Mouse (Mus musculus) left cerebral cortex, adult 18-20 months (tissue): ENCODE results near the gene Olfr522. TPM values are rescaled to one million over a fixed set of nuclear protein-coding genes. Genes with fewer than 3 reads are reported as not detected.
"Not testable (repeated sequence)": the region's sequence is repeated elsewhere in the genome, so short reads cannot be mapped to it uniquely, and the experiment has no call there.

ENCODE experiments used
- DNase-seq, 2 experiments: peaks; one replicate each; pipeline ENCODE4 v3.0.0; 2021 to 2022; ENCODE audit warnings: low spot score in 2 of 2, mixed read lengths in 1 of 2
- total RNA-seq, 2 experiments: library from RNA; stranded (reverse); gene quantifications; 2 replicates each; pipeline ENCODE4 v1.2.3; 2021

Gene Olfr522
- total RNA-seq, 2 experiments from 2014 or later = not detected

DNA sequence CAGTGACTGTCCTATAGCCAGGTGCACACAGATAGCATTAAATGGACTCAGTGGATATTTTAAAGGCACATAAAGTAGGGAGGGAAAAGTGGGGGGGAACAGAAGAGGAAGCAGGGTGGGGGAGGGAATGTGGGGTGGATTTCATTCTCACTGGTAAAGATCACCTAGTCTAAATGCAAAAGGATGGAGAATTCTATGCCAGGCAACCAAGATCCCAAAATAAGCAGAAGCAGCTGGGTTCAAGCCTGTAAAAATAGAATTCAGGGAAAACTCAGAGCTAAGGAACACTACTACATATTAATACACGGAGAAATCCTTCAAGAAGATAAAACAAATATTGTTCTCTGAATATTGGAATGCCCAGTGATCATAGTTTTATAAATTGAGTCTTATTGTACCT lies 3.4 kb upstream of the Olfr522 start:
- no peak for DNase-seq

GRCm38 (mm10) chr7:140160363-140160762 lies 4.2 kb downstream of the Olfr522 start:
- no peak for DNase-seq

GRCm38 (mm10) chr7:140154218-140154927 lies 10.2 kb downstream of the Olfr522 start, which contains the start of gene Sprn:
TSS of gene Sprn (minus strand) at chr7:140154877.
- DNase-seq = peak; percentile 77 to 84

GRCm38 (mm10) chr7:140153829-140154217 lies 10.7 kb downstream of the Olfr522 start:
- DNase-seq = no peak

- DNase-seq = peak; percentile 59 to 72
Observed at GRCm38 (mm10) chr7:140153383-140153782, 11.2 kb downstream of the Olfr522 start.

DNA sequence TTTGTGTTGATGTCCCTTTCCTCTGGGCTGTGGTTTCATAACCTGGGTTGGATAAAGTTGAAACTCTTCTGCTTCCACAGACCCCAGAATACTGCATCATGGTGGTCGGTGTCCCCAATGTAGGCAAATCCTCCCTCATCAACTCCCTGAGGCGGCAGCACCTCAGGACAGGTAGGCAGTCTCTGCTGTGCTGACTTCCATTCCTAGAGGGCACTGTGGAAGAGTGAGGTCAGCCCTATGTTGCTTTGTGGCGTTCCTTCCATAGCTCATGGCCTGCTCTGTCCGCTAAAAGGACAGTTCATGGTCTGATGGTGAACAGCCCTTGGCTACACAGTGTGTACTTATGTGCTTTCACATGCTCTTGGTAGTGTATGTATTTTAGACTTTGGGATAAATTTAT lies 20.0 kb downstream of the Olfr522 start:
- DNase-seq = no peak

- peak; percentile 56 to 60 for DNase-seq
Observed at GRCm38 (mm10) chr7:140141350-140141749, 23.2 kb downstream of the Olfr522 start.

DNA sequence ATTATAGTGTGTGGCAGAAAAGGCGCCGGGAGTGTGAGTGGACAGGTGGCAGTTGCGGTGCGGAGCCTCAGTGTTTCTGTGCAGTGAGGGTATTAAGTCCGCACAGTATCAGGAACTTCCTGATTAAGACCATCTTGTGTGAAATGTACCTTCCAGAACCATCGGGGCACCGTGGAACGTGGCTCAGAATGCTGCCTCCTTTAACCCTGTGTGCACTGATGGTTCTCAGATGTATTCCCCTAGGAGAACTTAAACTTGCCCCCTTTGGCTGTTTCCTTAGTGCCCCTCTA lies 26.6 kb downstream of the Olfr522 start:
- DNase-seq = no peak

DNA sequence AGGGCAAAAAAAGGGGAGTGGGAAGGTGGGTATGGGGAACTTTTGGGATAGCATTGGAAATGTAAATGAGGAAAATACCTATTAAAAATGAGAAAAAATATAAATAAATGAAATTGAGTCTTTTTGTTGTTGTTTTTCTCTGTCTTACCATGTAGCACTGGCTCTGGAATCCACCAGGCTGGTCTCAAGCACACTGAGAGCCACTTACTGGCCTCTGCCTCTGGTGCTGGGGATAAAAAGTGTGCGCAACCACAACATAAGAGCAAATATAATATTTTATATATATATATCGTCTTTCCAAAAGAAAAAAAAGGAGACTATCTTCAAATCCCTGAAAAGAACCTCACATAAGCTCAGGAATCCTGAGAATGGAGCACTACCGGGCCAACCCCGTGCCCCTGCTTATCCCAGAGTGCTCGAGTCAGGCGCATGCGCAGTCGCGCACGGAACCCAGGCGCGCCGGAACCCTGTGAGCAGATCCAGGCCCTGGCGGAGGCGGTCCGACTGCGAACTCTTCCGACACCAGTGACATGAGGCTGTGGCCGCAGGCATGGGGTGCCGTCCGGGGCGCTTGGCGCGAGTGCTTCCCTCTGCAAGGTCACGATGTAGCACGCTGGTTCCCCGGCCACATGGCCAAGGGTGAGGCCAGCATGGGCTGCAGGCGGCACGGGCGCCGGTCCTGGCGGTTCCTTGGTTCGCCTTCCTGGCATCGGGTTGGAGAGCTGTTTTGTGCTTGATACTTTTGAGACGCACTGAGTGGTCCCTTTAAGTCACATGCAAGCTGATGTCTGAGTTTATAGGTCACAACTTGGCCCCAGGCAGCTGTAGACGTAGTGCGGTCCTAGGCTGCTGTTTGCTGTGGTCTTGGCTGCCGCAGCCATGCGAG lies 27.2 kb downstream of the Olfr522 start, which contains the start of gene Mtg1:
Gene Mtg1 (plus strand): TSS at position 430 of the 886 bp plus-strand sequence.
- peak; percentile 97 to 98 for DNase-seq

DNA sequence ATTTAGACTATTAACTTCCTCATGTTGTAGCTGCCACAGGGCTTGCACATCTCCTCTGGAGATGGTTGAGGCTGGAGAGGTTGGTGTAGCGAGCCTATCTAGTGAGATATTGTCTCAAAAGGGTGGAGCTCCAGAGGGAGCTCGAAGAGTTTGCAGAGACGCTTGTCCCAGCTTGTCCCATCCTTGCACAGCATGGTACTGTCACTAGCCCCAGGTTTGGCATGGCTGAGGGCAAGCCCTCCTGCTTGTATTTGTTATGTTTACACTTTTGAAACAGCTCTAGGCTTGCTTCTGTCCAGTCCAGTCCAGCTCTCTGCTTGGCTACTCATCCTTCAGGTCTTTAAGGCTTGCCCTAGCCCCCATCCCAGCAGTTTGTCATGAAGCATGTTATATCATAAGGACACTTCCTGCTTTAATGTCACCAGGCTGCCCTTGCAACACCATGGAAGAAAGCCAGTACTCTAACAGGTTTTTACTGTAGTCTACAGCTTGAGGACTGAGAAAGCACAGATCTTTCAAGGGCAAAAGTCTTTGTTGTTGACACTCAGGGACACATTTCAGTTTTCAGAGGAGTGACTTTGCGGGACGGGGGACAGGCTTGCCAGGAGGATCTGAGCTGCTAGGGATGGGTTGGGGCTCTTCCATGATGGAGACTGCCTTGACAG lies 29.3 kb downstream of the Olfr522 start:
- DNase-seq = no peak

- DNase-seq = not testable (repeated sequence)
Observed at GRCm38 (mm10) chr7:140134033-140134432, 30.5 kb downstream of the Olfr522 start.

DNA sequence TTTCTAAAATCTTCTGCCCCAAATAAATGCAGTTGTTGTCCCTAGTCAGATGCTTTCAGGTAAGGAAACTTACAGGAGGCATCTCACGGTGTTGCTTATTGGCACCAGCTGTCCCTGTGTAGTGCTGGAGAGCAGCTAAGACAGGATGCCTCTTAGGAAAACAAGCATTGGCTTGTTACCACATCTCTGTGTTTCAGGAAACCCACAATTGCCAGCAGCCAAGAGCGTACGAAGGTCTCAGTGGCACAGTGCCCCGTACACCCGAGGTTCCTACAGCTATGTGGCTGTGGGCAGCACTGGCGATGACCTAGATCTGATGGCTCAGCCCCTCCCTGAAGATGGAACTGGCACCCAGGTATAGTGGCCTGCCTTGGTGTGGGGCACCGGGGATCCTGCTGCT lies 32.4 kb downstream of the Olfr522 start:
- not testable (repeated sequence) for DNase-seq

DNA sequence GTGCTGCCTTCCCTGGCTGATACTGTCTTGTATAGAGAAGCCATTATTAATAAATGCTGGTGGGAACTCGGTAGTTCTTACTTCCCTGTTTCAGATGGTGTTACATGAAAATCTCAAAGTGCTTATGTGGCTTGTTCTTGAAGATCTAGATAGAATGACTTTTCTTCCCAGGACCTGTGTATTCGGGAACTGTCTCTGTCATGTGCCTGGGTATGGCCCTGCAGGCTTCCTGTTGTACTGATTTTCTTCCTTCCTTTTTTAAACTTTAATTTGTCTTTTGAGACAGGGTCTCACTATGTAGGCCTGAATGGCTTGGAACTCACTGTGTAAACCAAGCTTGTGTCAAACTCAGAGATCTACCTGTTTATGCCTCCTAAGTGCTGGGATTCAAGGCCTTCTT lies 36.7 kb downstream of the Olfr522 start:
- no peak for DNase-seq

GRCm38 (mm10) chr7:140126934-140127333 lies 37.6 kb downstream of the Olfr522 start:
- DNase-seq = no peak

DNA sequence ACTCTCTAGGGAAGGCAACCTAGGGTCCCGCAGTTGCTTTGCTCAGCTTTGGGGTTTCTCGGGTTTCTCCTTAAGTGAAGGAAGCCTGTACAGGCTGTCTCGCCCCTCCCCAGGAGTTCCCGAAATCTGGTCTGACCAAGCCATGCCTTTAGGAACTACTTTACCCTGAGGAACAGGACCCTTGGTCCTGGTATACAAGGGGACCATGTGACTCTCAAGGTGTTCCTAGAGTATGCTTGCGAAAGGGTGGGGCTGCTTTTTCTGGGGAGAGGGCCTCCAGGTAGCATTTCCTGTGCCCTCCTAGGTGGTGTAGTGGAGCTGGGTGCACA lies 38.6 kb downstream of the Olfr522 start:
- no peak for DNase-seq

GRCm38 (mm10) chr7:140125278-140126021 lies 39.1 kb downstream of the Olfr522 start:
- DNase-seq = peak; percentile 86 to 89

DNA sequence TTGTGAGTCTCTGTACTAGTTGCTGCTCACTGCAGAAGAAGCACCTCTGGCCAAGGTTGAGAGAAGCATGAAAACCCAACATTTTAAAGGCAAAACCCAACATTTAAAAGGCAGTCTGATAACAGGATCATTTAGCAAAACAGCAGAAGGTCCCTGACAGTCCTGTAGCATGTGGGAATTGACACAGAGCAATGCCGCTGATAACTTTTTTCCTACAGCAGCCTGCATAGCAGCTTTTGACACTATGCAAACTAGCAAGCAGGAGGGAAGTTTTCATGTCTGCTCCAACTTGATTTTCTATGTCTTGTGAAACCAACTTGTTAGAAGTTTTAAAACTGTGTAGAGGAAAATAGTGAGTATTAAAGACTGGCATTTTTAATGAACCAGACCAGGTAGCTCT lies 40.2 kb downstream of the Olfr522 start:
- no peak for DNase-seq

GRCm38 (mm10) chr7:140122765-140123164 lies 41.8 kb downstream of the Olfr522 start:
- no peak for DNase-seq

DNA sequence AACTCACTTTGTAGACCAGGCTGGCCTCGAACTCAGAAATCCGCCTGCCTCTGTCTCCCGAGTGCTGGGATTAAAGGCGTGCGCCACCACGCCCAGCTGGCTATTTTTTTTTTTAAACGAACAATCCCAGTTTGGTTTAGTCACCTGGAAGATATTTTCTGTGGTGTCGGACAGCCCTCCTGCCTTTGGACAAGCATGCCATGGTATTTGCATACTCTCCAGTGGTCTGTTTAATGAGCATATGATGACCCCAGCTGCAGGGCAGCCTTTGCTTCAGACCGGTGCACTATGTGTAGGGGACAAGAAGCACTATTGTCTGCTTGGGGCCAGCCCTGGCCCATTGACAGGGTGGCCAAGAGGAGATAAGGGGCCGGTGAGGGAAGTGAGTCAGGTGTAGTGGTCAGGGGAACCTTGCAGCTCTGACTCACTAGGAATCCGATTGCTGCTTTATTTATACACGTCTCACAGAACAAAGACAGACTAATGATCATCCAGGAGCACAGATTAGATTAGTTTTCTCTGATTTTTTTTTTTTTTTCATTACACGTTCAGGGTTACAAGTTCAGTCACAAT lies 43.1 kb downstream of the Olfr522 start:
- no peak for DNase-seq

- DNase-seq = no peak
Observed at GRCm38 (mm10) chr7:140120484-140120883, 44.1 kb downstream of the Olfr522 start.
